Mouse (Mus musculus): ENCODE data around the gene Aldh3b1.

- no peak for TF ChIP-seq CTCF (IDR thresholded peaks at IDR 0.05; ENCODE audit: low read depth, low read length)
- no peak for TF ChIP-seq POLR2A (IDR thresholded peaks at IDR 0.05; ENCODE audit: insufficient read depth, low read length)
Observed at GRCm38 (mm10) chr19:3935896-3936850, 6.6 kb upstream of the Aldh3b1 start.

Data from ES-Bruce4 (cell line).